ENCODE assay signal across 28 mouse cellular contexts in genomic region chr16:77632315-77632881, GRCm38 (mm10). TPM values are rescaled to one million over a fixed set of nuclear protein-coding genes. Genes with fewer than 3 reads are reported as not detected.
DNase-seq lines count a peak whose midpoint lies in the region; ATAC-seq and TF ChIP-seq lines count a peak whose summit lies in the region.
"Had no signal": no experiment of that assay in that cellular context is flagged by ENCODE, and none has a peak within 500 bp of the region (broad histone marks: within the 10 kb centered on the region; RNA-seq: fewer than 3 reads in every experiment).

No protein-coding gene starts in this region.

- no peak overlapping the region for H3K4me2 ChIP-seq in kidney, embryonic 15.5 days
- H3K4me2 ChIP-seq in kidney, postnatal 0 days (ENCODE audit: low read length): no peak overlapping the region
- H3K4me2 ChIP-seq: forebrain, embryonic 13.5 days; heart, embryonic 12.5 days had no signal

- 69% methylated on average over 6 of the region's 6 CpGs for WGBS in kidney, embryonic 15.5 days
- WGBS in kidney, adult 2 months: 54% methylated on average over 6 of the region's 6 CpGs
- WGBS in kidney, postnatal 0 days: 64% methylated on average over 6 of the region's 6 CpGs

- no peaks in the 10 kb centered on the region for H3K36me3 ChIP-seq in kidney, embryonic 15.5 days
- H3K36me3 ChIP-seq in kidney, adult 2 months (ENCODE audit: control insufficient read depth, insufficient read depth, low read length): no peaks in the 10 kb centered on the region
- no peaks in the 10 kb centered on the region for H3K36me3 ChIP-seq in kidney, postnatal 0 days (ENCODE audit: insufficient read depth, low read length)
- H3K36me3 ChIP-seq: embryonic facial prominence, embryonic 10.5 days had no signal

- no peaks in the 10 kb centered on the region for H3K9me3 ChIP-seq in kidney, embryonic 15.5 days (replicated peaks)
- no peaks in the 10 kb centered on the region for H3K9me3 ChIP-seq in kidney, postnatal 0 days (replicated peaks; ENCODE audit: low read length)
- H3K9me3 ChIP-seq: embryonic facial prominence, embryonic 10.5 days; forebrain, embryonic 13.5 days; heart, embryonic 12.5 days; hindbrain, embryonic 10.5 days had no signal

- no peak for TF ChIP-seq POLR2A in kidney, adult 2 months (IDR thresholded peaks at IDR 0.05; ENCODE audit: low read depth, low read length)

- no peak overlapping the region for H3K4me3 ChIP-seq in kidney, embryonic 15.5 days (replicated peaks)
- no peak overlapping the region for H3K4me3 ChIP-seq in kidney, adult 2 months (ENCODE audit: insufficient read depth, low read depth, low read length)
- H3K4me3 ChIP-seq in kidney, postnatal 0 days (replicated peaks; ENCODE audit: low read depth, low read length): no peak overlapping the region
- H3K4me3 ChIP-seq: embryonic facial prominence, embryonic 10.5 days; forebrain, embryonic 13.5 days; gastrocnemius, adult 2 months; heart, embryonic 12.5 days; hindbrain, embryonic 10.5 days had no signal

- TF ChIP-seq CTCF in kidney, adult 2 months (conservative IDR thresholded peaks at IDR 0.05; ENCODE audit: insufficient read depth, insufficient read length, low read depth, low read length): no peak
- TF ChIP-seq CTCF in kidney, postnatal 0 days (IDR thresholded peaks at IDR 0.05; ENCODE audit: low read depth): no peak

- H3K4me1 ChIP-seq in kidney, embryonic 15.5 days: no peaks in the 10 kb centered on the region
- H3K4me1 ChIP-seq in kidney, adult 2 months (ENCODE audit: control insufficient read depth, insufficient read depth, low read length): no peaks in the 10 kb centered on the region; the same call in 1 of the 2 replicates
- no peaks in the 10 kb centered on the region for H3K4me1 ChIP-seq in kidney, postnatal 0 days (replicated peaks; ENCODE audit: insufficient read depth, low read length)

- peak; percentile 15 for DNase-seq in kidney, adult 11 months
- peak; percentile 59 for DNase-seq in kidney, adult 2 months
- no peak for DNase-seq in kidney, postnatal 0 days (ENCODE audit: low spot score)
- DNase-seq in kidney, postnatal 36 days: peak; percentile 33 to 58
- no peak for DNase-seq in thymus, postnatal 4 days
- DNase-seq in adrenal gland, postnatal 14 days: no peak
- DNase-seq in frontal cortex, postnatal 25 days (ENCODE audit: low spot score in 2 of 2): no peak
- DNase-seq: adrenal gland, postnatal 25 days; cerebellum, adult 2 months; cerebellum, postnatal 10 days; forebrain, postnatal 0 days; gastrocnemius, adult 2 months; gastrocnemius, postnatal 25 days had no signal

- H3K27me3 ChIP-seq in kidney, embryonic 15.5 days: no peaks in the 10 kb centered on the region
- no peaks in the 10 kb centered on the region for H3K27me3 ChIP-seq in kidney, adult 2 months (replicated peaks; ENCODE audit: control insufficient read depth, insufficient read depth, low read length)
- no peaks in the 10 kb centered on the region for H3K27me3 ChIP-seq in kidney, postnatal 0 days (ENCODE audit: insufficient read depth, low read length)
- H3K27me3 ChIP-seq: forebrain, embryonic 13.5 days; heart, embryonic 12.5 days; Patski had no signal

- no peak for ATAC-seq in kidney, embryonic 15.5 days (replicated peaks; ENCODE audit: low FRiP score)
- ATAC-seq in kidney, postnatal 0 days (replicated peaks; ENCODE audit: low FRiP score, low read depth): peak; percentile 65; the same call in 1 of the 2 replicates
- ATAC-seq: activated CD4-positive, CD25-positive, alpha-beta regulatory T cell, adult 4 months; forebrain, embryonic 13.5 days; forebrain, postnatal 0 days; Patski had no signal

- no peak overlapping the region for H3K9ac ChIP-seq in kidney, embryonic 15.5 days
- no peak overlapping the region for H3K9ac ChIP-seq in kidney, postnatal 0 days (ENCODE audit: low read depth, low read length)
- H3K9ac ChIP-seq: forebrain, embryonic 13.5 days; forebrain, postnatal 0 days; heart, embryonic 12.5 days had no signal

- H3K27ac ChIP-seq in kidney, embryonic 15.5 days: no peak overlapping the region
- peak overlapping the region; percentile 82 for H3K27ac ChIP-seq in kidney, adult 2 months (ENCODE audit: insufficient read depth, low read depth, low read length)
- H3K27ac ChIP-seq in kidney, postnatal 0 days: no peak overlapping the region
- H3K27ac ChIP-seq: embryonic facial prominence, embryonic 10.5 days; forebrain, embryonic 13.5 days; gastrocnemius, adult 2 months; hindbrain, embryonic 10.5 days had no signal

RNA-seq across cellular contexts. Expression of gene Gm11146, which starts 30.5 kb away (rescaled TPM):
- polyA plus RNA-seq in kidney, embryonic 15.5 days (2015; fragmentation: Nextera tagmentation; extraction: Ambion mirVana): not detected in 2 replicates
- not detected in 2 replicates for polyA plus RNA-seq in kidney, adult 2 months (2012; rRNA removed)
- polyA plus RNA-seq in kidney, postnatal 0 days (2015; fragmentation: Nextera tagmentation; extraction: Ambion mirVana): not detected in 2 replicates
- not detected in 2 replicates for total RNA-seq in adrenal gland, postnatal 14 days (2021)
- total RNA-seq: adrenal gland, adult 18-20 months; adrenal gland, postnatal 25 days; forebrain, postnatal 0 days; gastrocnemius, adult 2 months; gastrocnemius, postnatal 25 days; granulocyte monocyte progenitor cell, adult 5-6 weeks; heart, adult 8-10 months; heart, postnatal 25 days; MEL had no signal
- polyA plus RNA-seq: activated CD4-positive, CD25-positive, alpha-beta regulatory T cell, adult 4 months; C2C12; cerebellum, adult 2 months; embryonic facial prominence, embryonic 10.5 days; embryonic facial prominence, embryonic 14.5 days; forebrain, embryonic 13.5 days; forebrain, postnatal 0 days; heart, embryonic 12.5 days; heart, embryonic 16.5 days; hindbrain, embryonic 10.5 days; Patski had no signal

Comparison
In these comparisons a context has a peak if more than half of its experiments do, and no peak if none do; other contexts are left out.
1. DNase-seq: peak in kidney, adult 11 months (single experiment), kidney, adult 2 months (single experiment) and kidney, postnatal 36 days (2 of 2); none in kidney, postnatal 0 days (single experiment), thymus, postnatal 4 days (single experiment), adrenal gland, postnatal 14 days (single experiment) and frontal cortex, postnatal 25 days (0 of 2).